In genomic region chr16:41007569-41007968, GRCm38 (mm10) we compare ENCODE assay signal across 17 mouse cellular contexts.
"Had no signal": no experiment of that assay in that cellular context is flagged by ENCODE, and none has a peak within 500 bp of the region (broad histone marks: within the 10 kb centered on the region; RNA-seq: fewer than 3 reads in every experiment).

No protein-coding gene starts in this region.

- DNase-seq: kidney, adult 2 months; kidney, postnatal 14 days; liver; liver, embryonic 13.5 days; liver, postnatal 0 days; lung, postnatal 14 days; right cerebral cortex, postnatal 4 days; thymus, adult 2 months; thymus, postnatal 25 days had no signal

- H3K9ac ChIP-seq: kidney, embryonic 15.5 days; limb, embryonic 12.5 days; liver, embryonic 13.5 days; liver, postnatal 0 days; lung, embryonic 15.5 days; midbrain, embryonic 12.5 days; stomach, embryonic 15.5 days had no signal

- H3K4me3 ChIP-seq: kidney, embryonic 15.5 days; limb, embryonic 12.5 days; liver, embryonic 13.5 days; lung, embryonic 15.5 days; megakaryocyte, embryonic 14.5 days; midbrain, embryonic 12.5 days; myocyte; stomach, embryonic 15.5 days had no signal

- H3K9me3 ChIP-seq: kidney, embryonic 15.5 days; limb, embryonic 12.5 days; liver, embryonic 13.5 days; lung, embryonic 15.5 days; megakaryocyte, embryonic 14.5 days; midbrain, embryonic 12.5 days; stomach, embryonic 15.5 days had no signal

- ATAC-seq: liver, postnatal 0 days had no signal

- H3K4me1 ChIP-seq: kidney, embryonic 15.5 days; limb, embryonic 12.5 days; liver, embryonic 13.5 days; lung, embryonic 15.5 days; megakaryocyte, embryonic 14.5 days; midbrain, embryonic 12.5 days; stomach, embryonic 15.5 days had no signal

- H3K4me2 ChIP-seq: kidney, embryonic 15.5 days; limb, embryonic 12.5 days; liver, embryonic 13.5 days; lung, embryonic 15.5 days; midbrain, embryonic 12.5 days; stomach, embryonic 15.5 days had no signal

- H3K27ac ChIP-seq: kidney, embryonic 15.5 days; limb, embryonic 12.5 days; liver, embryonic 13.5 days; lung, embryonic 15.5 days; macrophage; midbrain, embryonic 12.5 days; stomach, embryonic 15.5 days had no signal

- H3K36me3 ChIP-seq: kidney, embryonic 15.5 days; limb, embryonic 12.5 days; liver, embryonic 13.5 days; lung, embryonic 15.5 days; midbrain, embryonic 12.5 days; stomach, embryonic 15.5 days had no signal

- H3K27me3 ChIP-seq: kidney, embryonic 15.5 days; limb, embryonic 12.5 days; liver, embryonic 13.5 days; lung, embryonic 15.5 days; megakaryocyte, embryonic 14.5 days; midbrain, embryonic 12.5 days; stomach, embryonic 15.5 days had no signal
